ENCODE assay signal across 9 mouse cellular contexts in the genomic region with DNA sequence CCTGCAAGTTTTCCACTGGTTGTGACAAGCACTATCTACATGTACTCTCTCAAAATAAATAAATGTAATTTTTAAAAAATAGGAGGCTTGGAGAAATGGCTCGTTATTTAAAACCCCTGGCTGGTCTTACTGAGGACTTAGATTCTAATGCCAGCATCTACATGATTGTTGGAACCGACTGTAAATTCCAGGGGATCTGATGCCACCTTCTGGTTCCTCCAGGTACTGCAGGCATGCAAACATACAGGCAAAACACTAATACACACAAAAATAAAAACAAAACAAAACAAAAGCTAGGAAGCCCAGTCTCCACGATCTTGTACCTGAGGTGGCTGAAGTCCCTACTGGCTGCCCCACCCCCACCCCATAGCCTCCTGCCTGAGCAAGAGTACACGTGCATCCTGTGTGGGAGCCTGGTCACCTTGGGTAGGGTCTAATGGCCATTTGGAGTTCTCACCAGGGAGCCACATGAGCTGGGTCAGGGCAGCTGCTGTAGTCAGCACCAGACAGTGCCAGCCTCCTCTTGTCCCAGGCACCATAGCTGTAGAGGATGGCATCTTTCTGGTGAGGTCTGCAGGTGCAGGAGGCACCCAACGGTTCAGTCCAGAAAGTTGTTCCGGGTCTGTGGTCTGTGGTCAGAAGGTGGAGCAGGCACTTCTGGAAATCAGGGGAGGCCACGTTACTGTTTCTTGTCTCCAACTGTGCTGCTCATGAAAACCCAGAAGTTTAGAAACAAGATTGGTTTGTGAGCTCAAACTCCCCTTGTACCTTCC. TPM values are rescaled to one million over a fixed set of nuclear protein-coding genes. Genes with fewer than 3 reads are reported as not detected.
DNase-seq lines count a peak whose midpoint lies in the region; ATAC-seq lines count a peak whose summit lies in the region.
"Had no signal": no experiment of that assay in that cellular context is flagged by ENCODE, and none has a peak within 500 bp of the region (broad histone marks: within the 10 kb centered on the region; RNA-seq: fewer than 3 reads in every experiment).

No protein-coding gene starts in this region.

- DNase-seq in kidney, adult 11 months, result peak; percentile 68
- peak; percentile 70 for DNase-seq in ES-CJ7 (ENCODE audit: low read depth, low spot score)
- peak; percentile 66 for DNase-seq in c-Kit-positive CD71-positive TER-119-negative erythroid progenitor cells, embryonic 14.5 days (ENCODE audit: low read depth)
- peak; percentile 61 for DNase-seq in gastrocnemius, postnatal 14 days
- peak; percentile 52 to 73 for DNase-seq in left cerebral cortex, postnatal 10 days (ENCODE audit: extremely low spot score in 1 of 2, low spot score in 2 of 2)
- peak; percentile 64 to 82 for DNase-seq in thymus, postnatal 10 days (ENCODE audit: low spot score in 2 of 2)

- 0 out of 2 replicates have a peak, but pooled peaks cover 5% of the 10 kb centered on the region for H3K4me1 ChIP-seq in kidney, embryonic 14.5 days (ENCODE audit: control insufficient read depth, insufficient read depth, low read length)

- peaks cover 3% of the 10 kb centered on the region; the same call in 1 of the 2 replicates for H3K27me3 ChIP-seq in kidney, embryonic 14.5 days (ENCODE audit: control insufficient read depth, insufficient read depth, low read length)

- H3K36me3 ChIP-seq in kidney, embryonic 14.5 days (ENCODE audit: control insufficient read depth, insufficient read depth, low read length), result no peaks in the 10 kb centered on the region
- H3K36me3 ChIP-seq: neural tube, embryonic 12.5 days had no signal

- no peak overlapping the region for H3K4me3 ChIP-seq in kidney, embryonic 14.5 days (ENCODE audit: low read length)
- H3K4me3 ChIP-seq: neural tube, embryonic 12.5 days had no signal

- H3K9me3 ChIP-seq in kidney, embryonic 14.5 days (ENCODE audit: control insufficient read depth, low read length), result no peaks in the 10 kb centered on the region
- H3K9me3 ChIP-seq: neural tube, embryonic 12.5 days had no signal

- intact Hi-C loops in gastrocnemius, postnatal 14 days (cut with DNase I; ENCODE audit: low total_unique reads), result loop anchor here (2.0 to 5.0 kb wide), 2 partner anchors 20 to 96 kb away; no protein-coding TSS in a partner anchor
- intact Hi-C loops in left cerebral cortex, postnatal 10 days (cut with DNase I), result no loop called here

- H3K27ac ChIP-seq in kidney, embryonic 14.5 days (ENCODE audit: low read depth, low read length), result no peak overlapping the region
- H3K27ac ChIP-seq: neural tube, embryonic 12.5 days had no signal

- 32% methylated on average over 7 of the region's 7 CpGs for WGBS in kidney, embryonic 14.5 days

- H3K4me2 ChIP-seq in kidney, embryonic 14.5 days (replicated peaks; ENCODE audit: low read depth, low read length), result no peak overlapping the region
- H3K4me2 ChIP-seq: neural tube, embryonic 12.5 days had no signal

- ATAC-seq in kidney, embryonic 14.5 days (ENCODE audit: low FRiP score, low TSS enrichment), result no peak
- 0 out of 2 replicates have a peak, but pooled peaks have one; percentile 42 for ATAC-seq in monocyte, adult 5-6 weeks (replicated peaks; ENCODE audit: insufficient number of reproducible peaks, low FRiP score, low TSS enrichment, poor library complexity, severe bottlenecking)

- no peak overlapping the region for H3K9ac ChIP-seq in kidney, embryonic 14.5 days (ENCODE audit: low read depth, low read length)
- H3K9ac ChIP-seq: neural tube, embryonic 12.5 days had no signal

RNA-seq across cellular contexts. Expression of gene Prss57, which starts 2.2 kb away (rescaled TPM):
- not detected in 2 replicates for polyA plus RNA-seq in kidney, embryonic 14.5 days (2014; fragmentation: Nextera tagmentation; extraction: Ambion mirVana)
- not detected for total RNA-seq in gastrocnemius, postnatal 14 days (2021)
- under 1 TPM; 0.32 to 0.54 TPM for total RNA-seq in left cerebral cortex, postnatal 10 days (2021)
- total RNA-seq in monocyte, adult 5-6 weeks (2017), result 0.21 to 2.1 TPM in 2 of 3 replicates, not detected in the other

RNA-seq across cellular contexts. Expression of gene Palm, which starts 4.8 kb away (rescaled TPM):
- 101 and 136 TPM in 2 replicates for polyA plus RNA-seq in kidney, embryonic 14.5 days (2014; fragmentation: Nextera tagmentation; extraction: Ambion mirVana)
- 10 to 100 TPM; 25.7 to 33.5 TPM for total RNA-seq in gastrocnemius, postnatal 14 days (2021)
- total RNA-seq in left cerebral cortex, postnatal 10 days (2021), result 100 to 1,000 TPM; 430 to 432 TPM
- 21.3 to 30.9 TPM (median 27.0 TPM) in 3 replicates for total RNA-seq in monocyte, adult 5-6 weeks (2017)

RNA-seq across cellular contexts. Expression of gene Fstl3, which starts 11.5 kb away (rescaled TPM):
- polyA plus RNA-seq in kidney, embryonic 14.5 days (2014; fragmentation: Nextera tagmentation; extraction: Ambion mirVana), result 4.9 and 8.2 TPM in 2 replicates
- total RNA-seq in gastrocnemius, postnatal 14 days (2021), result 1 to 10 TPM; 1.3 to 2.2 TPM
- total RNA-seq in left cerebral cortex, postnatal 10 days (2021), result 1 to 10 TPM; 1.7 to 2.6 TPM
- 1.3 to 3.3 TPM (median 2.0 TPM) in 3 replicates for total RNA-seq in monocyte, adult 5-6 weeks (2017)

RNA-seq across cellular contexts. Expression of gene Rnf126, which starts 21.8 kb away (rescaled TPM):
- 95.9 and 104 TPM in 2 replicates for polyA plus RNA-seq in kidney, embryonic 14.5 days (2014; fragmentation: Nextera tagmentation; extraction: Ambion mirVana)
- 10 to 100 TPM; 25.9 to 30.6 TPM for total RNA-seq in gastrocnemius, postnatal 14 days (2021)
- total RNA-seq in left cerebral cortex, postnatal 10 days (2021), result 10 to 100 TPM; 90.7 to 95.8 TPM
- total RNA-seq in monocyte, adult 5-6 weeks (2017), result 3.5 to 18.0 TPM (median 8.8 TPM) in 3 replicates

RNA-seq across cellular contexts. Expression of gene Misp, which starts 32.2 kb away (rescaled TPM):
- 4.1 and 9.0 TPM in 2 replicates for polyA plus RNA-seq in kidney, embryonic 14.5 days (2014; fragmentation: Nextera tagmentation; extraction: Ambion mirVana)
- under 1 TPM in 1 of 2 experiments, not detected in 1; 0.35 TPM for total RNA-seq in gastrocnemius, postnatal 14 days (2021)
- under 1 TPM; 0.30 to 0.51 TPM for total RNA-seq in left cerebral cortex, postnatal 10 days (2021)
- not detected in 3 replicates for total RNA-seq in monocyte, adult 5-6 weeks (2017)

Comparison
In these comparisons a context has a peak if more than half of its experiments do, and no peak if none do; other contexts are left out.
1. RNA of gene Palm, which starts 4.8 kb away (total RNA-seq): 430 to 432 TPM in left cerebral cortex, postnatal 10 days; 25.7 to 33.5 TPM in gastrocnemius, postnatal 14 days and 21.3 to 30.9 TPM in monocyte, adult 5-6 weeks; every median in the first group is over 10 times any median in the second.
2. Peak in every context shown above with its lines, with median percentiles within 50 percentile points of each other: DNase-seq.